Mouse (Mus musculus): Measurements from ENCODE around the gene Jmjd8. TPM values are rescaled to one million over a fixed set of nuclear protein-coding genes. Genes with fewer than 3 reads are reported as not detected.

The Jmjd8 gene
- polyA plus RNA-seq, 1 experiment from 2014 or later, result 22.7 TPM

GRCm38 (mm10) chr17:25874148-25874720, 45.6 kb downstream of the Jmjd8 start:
- Histone ChIP-seq H3K27me3 (replicated peaks; ENCODE audit: control insufficient read depth, insufficient read depth, low read length) (no peaks in the 10 kb centered on the region), H3K27ac (ENCODE audit: low read depth, low read length) (peak overlapping the region; percentile 63), H3K9ac (ENCODE audit: low read depth, low read length) (peak overlapping the region; percentile 40), H3K9me3 (ENCODE audit: control insufficient read depth) (no peaks in the 10 kb centered on the region), H3K4me2 (replicated peaks; ENCODE audit: low read depth) (peak overlapping the region; percentile 86), H3K4me1 (replicated peaks; ENCODE audit: control insufficient read depth, insufficient read depth, low read length) (peaks cover 6% of the 10 kb centered on the region; the same call in 1 of the 2 replicates), H3K4me3 (ENCODE audit: low read depth, low read length) (peak overlapping the region; percentile 74), H3K36me3 (ENCODE audit: control insufficient read depth, insufficient read depth) (peaks cover 10% of the 10 kb centered on the region)
- ATAC-seq, result no peak
- TF ChIP-seq CTCF (IDR thresholded peaks at IDR 0.05; ENCODE audit: low read depth), result no peak
- WGBS, result 5% methylated on average over 14 of the region's 14 CpGs

GRCm38 (mm10) chr17:25874721-25875170, 46.1 kb downstream of the Jmjd8 start, which contains the start of gene Mettl26:
Mettl26 (plus strand) TSS chr17:25875074.
- ATAC-seq, result peak; percentile 68
- Histone ChIP-seq H3K9ac (ENCODE audit: low read depth, low read length) (peak within 1 kb of the TSS; percentile 50), H3K9me3 (ENCODE audit: control insufficient read depth) (no peaks in the 10 kb centered on the region), H3K4me2 (replicated peaks; ENCODE audit: low read depth) (peak within 1 kb of the TSS; percentile 86), H3K27me3 (replicated peaks; ENCODE audit: control insufficient read depth, insufficient read depth, low read length) (no peaks in the 10 kb centered on the region), H3K4me3 (ENCODE audit: low read depth, low read length) (peak within 1 kb of the TSS; percentile 74), H3K27ac (ENCODE audit: low read depth, low read length) (peak within 1 kb of the TSS; percentile 63), H3K4me1 (replicated peaks; ENCODE audit: control insufficient read depth, insufficient read depth, low read length) (peaks cover 6% of the 10 kb centered on the region; the same call in 1 of the 2 replicates), H3K36me3 (ENCODE audit: control insufficient read depth, insufficient read depth) (peaks cover 10% of the 10 kb centered on the region)
- peak; percentile 47 for TF ChIP-seq CTCF (IDR thresholded peaks at IDR 0.05; ENCODE audit: low read depth)
- under 1% methylated on average over 25 of the region's 25 CpGs for WGBS

- H3K27me3 ChIP-seq (replicated peaks; ENCODE audit: control insufficient read depth, insufficient read depth, low read length), result no peaks in the 10 kb centered on the region
- H3K4me3 ChIP-seq (ENCODE audit: low read depth, low read length), result peak overlapping the region; percentile 74
- H3K27ac ChIP-seq (ENCODE audit: low read depth, low read length), result peak overlapping the region; percentile 63
- ATAC-seq, result peak; percentile 80
- peaks cover 10% of the 10 kb centered on the region for H3K36me3 ChIP-seq (ENCODE audit: control insufficient read depth, insufficient read depth)
- peak; percentile 52 for TF ChIP-seq CTCF (IDR thresholded peaks at IDR 0.05; ENCODE audit: low read depth)
- peak overlapping the region; percentile 50 for H3K9ac ChIP-seq (ENCODE audit: low read depth, low read length)
- no peaks in the 10 kb centered on the region for H3K9me3 ChIP-seq (ENCODE audit: control insufficient read depth)
- 1% methylated on average over 59 of the region's 59 CpGs for WGBS
- peaks cover 6% of the 10 kb centered on the region; the same call in 1 of the 2 replicates for H3K4me1 ChIP-seq (replicated peaks; ENCODE audit: control insufficient read depth, insufficient read depth, low read length)
- peak overlapping the region; percentile 86 for H3K4me2 ChIP-seq (replicated peaks; ENCODE audit: low read depth)
Measured at GRCm38 (mm10) chr17:25875171-25876136, 46.8 kb downstream of the Jmjd8 start.

GRCm38 (mm10) chr17:25876347-25876915, 47.8 kb downstream of the Jmjd8 start:
- H3K4me2 ChIP-seq (replicated peaks; ENCODE audit: low read depth), result peak overlapping the region; percentile 86
- H3K9me3 ChIP-seq (ENCODE audit: control insufficient read depth), result no peaks in the 10 kb centered on the region
- no peaks in the 10 kb centered on the region for H3K27me3 ChIP-seq (replicated peaks; ENCODE audit: control insufficient read depth, insufficient read depth, low read length)
- H3K4me1 ChIP-seq (replicated peaks; ENCODE audit: control insufficient read depth, insufficient read depth, low read length), result peaks cover 6% of the 10 kb centered on the region; the same call in 1 of the 2 replicates
- H3K27ac ChIP-seq (ENCODE audit: low read depth, low read length), result peak overlapping the region; percentile 63; the same call in 1 of the 2 replicates
- peaks cover 10% of the 10 kb centered on the region for H3K36me3 ChIP-seq (ENCODE audit: control insufficient read depth, insufficient read depth)
- no peak for TF ChIP-seq CTCF (IDR thresholded peaks at IDR 0.05; ENCODE audit: low read depth)
- peak overlapping the region; percentile 50; the same call in 1 of the 2 replicates for H3K9ac ChIP-seq (ENCODE audit: low read depth, low read length)
- H3K4me3 ChIP-seq (ENCODE audit: low read depth, low read length), result peak overlapping the region; percentile 74
- no peak; the same call in 1 of the 2 replicates for ATAC-seq
- WGBS, result 43% methylated on average over 10 of the region's 10 CpGs

GRCm38 (mm10) chr17:25877025-25877424, 48.4 kb downstream of the Jmjd8 start:
- H3K27ac ChIP-seq (ENCODE audit: low read depth, low read length), result no peak overlapping the region
- H3K9me3 ChIP-seq (ENCODE audit: control insufficient read depth), result no peaks in the 10 kb centered on the region
- peaks cover 6% of the 10 kb centered on the region; the same call in 1 of the 2 replicates for H3K4me1 ChIP-seq (replicated peaks; ENCODE audit: control insufficient read depth, insufficient read depth, low read length)
- no peak overlapping the region for H3K4me3 ChIP-seq (ENCODE audit: low read depth, low read length)
- no peak overlapping the region; the same call in 1 of the 2 replicates for H3K9ac ChIP-seq (ENCODE audit: low read depth, low read length)
- H3K27me3 ChIP-seq (replicated peaks; ENCODE audit: control insufficient read depth, insufficient read depth, low read length), result no peaks in the 10 kb centered on the region
- no peak for TF ChIP-seq CTCF (IDR thresholded peaks at IDR 0.05; ENCODE audit: low read depth)
- no peak for ATAC-seq
- peaks cover 15% of the 10 kb centered on the region for H3K36me3 ChIP-seq (ENCODE audit: control insufficient read depth, insufficient read depth)
- H3K4me2 ChIP-seq (replicated peaks; ENCODE audit: low read depth), result no peak overlapping the region
- 86% methylated on average over 3 of the region's 3 CpGs for WGBS
